Mouse (Mus musculus): ENCODE results near the gene Gpr137. TPM values are rescaled to one million over a fixed set of nuclear protein-coding genes. Genes with fewer than 3 reads are reported as not detected.
"Not testable (repeated sequence)": the region's sequence is repeated elsewhere in the genome, so short reads cannot be mapped to it uniquely, and the experiment has no call there.

The Gpr137 gene
- polyA plus RNA-seq, 1 experiment from 2014 or later = 8.8 TPM

GRCm38 (mm10) chr19:6913036-6913435 is 29.2 kb downstream of the Gpr137 start:
- WGBS (ENCODE audit: insufficient replicate concordance) = 71% methylated on average over 6 of the region's 6 CpGs
- no peaks in the 10 kb centered on the region for H3K27me3 ChIP-seq (replicated peaks)
- H3K9ac ChIP-seq = no peak overlapping the region
- H3K27ac ChIP-seq = peak overlapping the region; percentile 41; the same call in 1 of the 2 replicates
- H3K4me3 ChIP-seq = no peak overlapping the region
- peaks cover 54% of the 10 kb centered on the region for H3K4me1 ChIP-seq
- ATAC-seq = no peak
- H3K36me3 ChIP-seq = peaks cover 36% of the 10 kb centered on the region
- H3K4me2 ChIP-seq = no peak overlapping the region
- no peaks in the 10 kb centered on the region for H3K9me3 ChIP-seq (replicated peaks)

GRCm38 (mm10) chr19:6912205-6912970 is 29.9 kb downstream of the Gpr137 start:
- 85% methylated on average over 15 of the region's 15 CpGs for WGBS (ENCODE audit: insufficient replicate concordance)
- H3K9me3 ChIP-seq (replicated peaks) = no peaks in the 10 kb centered on the region
- H3K27ac ChIP-seq = peak overlapping the region; percentile 46
- H3K4me1 ChIP-seq = peaks cover 61% of the 10 kb centered on the region
- no peak overlapping the region for H3K9ac ChIP-seq
- no peaks in the 10 kb centered on the region for H3K27me3 ChIP-seq (replicated peaks)
- H3K4me3 ChIP-seq = no peak overlapping the region
- peaks cover 39% of the 10 kb centered on the region for H3K36me3 ChIP-seq
- 0 out of 2 replicates have a peak overlapping the region, but pooled peaks have one; percentile 90 for H3K4me2 ChIP-seq
- no peak for ATAC-seq

DNA sequence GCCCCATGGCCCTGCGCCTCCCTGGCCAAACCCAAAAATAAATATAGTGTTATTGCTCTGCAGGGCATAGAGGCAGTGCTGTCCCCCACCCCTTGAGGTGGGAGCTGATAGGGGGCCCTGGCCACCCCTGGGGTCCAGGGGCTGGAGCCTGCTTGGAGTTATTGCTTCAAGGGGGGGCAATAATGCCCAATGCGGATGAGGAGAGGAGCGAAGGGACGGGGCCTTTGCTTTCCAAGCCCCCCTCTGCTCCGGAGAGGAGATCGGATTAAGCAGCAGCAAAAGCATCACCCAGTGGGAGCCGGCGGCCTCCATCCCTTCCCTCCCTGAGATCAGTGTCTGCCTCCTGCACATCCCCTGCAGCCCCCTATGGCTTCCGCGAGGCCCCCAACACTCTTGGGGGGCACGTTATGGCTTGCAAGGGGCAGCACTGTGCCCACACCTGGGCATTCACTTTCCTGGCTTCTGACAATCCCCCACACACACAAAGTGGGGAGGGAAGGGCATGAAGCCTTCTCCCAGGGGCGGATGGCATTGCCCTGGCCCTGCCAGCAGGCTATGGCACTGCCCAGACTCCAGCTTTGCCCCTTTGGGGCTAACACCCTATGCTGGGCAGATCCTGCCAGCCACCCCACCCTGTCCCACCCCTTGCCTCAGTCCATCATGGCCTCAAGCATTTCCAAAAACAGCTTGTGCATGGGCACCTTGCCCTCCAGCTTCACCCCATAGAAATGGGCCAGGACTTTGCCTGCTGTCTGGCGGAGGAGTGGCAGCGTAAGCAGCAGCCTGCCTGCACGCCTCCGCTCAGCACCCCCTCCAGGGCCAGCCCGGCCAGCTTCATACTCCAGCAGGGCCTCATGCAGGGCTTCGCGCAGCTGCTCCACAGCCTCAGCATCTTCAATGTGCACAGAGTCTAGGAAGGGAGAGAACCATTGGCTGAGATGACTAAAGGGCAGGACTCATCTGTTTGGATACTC is 30.9 kb downstream of the Gpr137 start:
- 78% methylated on average over 19 of the region's 19 CpGs for WGBS (ENCODE audit: insufficient replicate concordance)
- H3K9ac ChIP-seq = peak overlapping the region; percentile 82
- peak overlapping the region; percentile 90 for H3K4me2 ChIP-seq
- peak overlapping the region; percentile 67 for H3K27ac ChIP-seq
- H3K4me3 ChIP-seq = peak overlapping the region; percentile 78
- no peaks in the 10 kb centered on the region for H3K9me3 ChIP-seq (replicated peaks)
- ATAC-seq = no peak
- H3K27me3 ChIP-seq (replicated peaks) = no peaks in the 10 kb centered on the region
- peaks cover 56% of the 10 kb centered on the region for H3K4me1 ChIP-seq
- peaks cover 49% of the 10 kb centered on the region for H3K36me3 ChIP-seq

DNA sequence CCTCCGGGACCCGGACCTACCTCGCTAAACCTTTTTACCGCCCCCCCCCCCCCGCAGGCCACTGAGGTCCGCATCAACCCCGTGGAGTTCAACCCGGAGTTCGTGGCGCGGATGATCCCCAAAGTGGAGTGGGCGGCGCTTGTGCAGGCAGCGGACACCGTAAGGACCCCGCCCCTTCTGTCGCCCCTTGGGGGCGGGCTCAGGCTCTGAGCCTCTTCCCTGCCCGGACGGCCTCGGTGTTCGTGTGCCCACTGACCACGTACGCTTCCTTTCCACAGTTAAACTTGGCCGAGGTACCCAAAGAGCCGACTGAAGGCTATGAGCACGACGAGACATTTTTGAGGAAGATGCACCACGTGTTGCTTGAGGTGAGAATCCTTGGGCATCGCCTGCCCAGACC is 32.0 kb downstream of the Gpr137 start:
- Histone ChIP-seq H3K27ac (peak overlapping the region; percentile 98), H3K9ac (peak overlapping the region; percentile 82), H3K4me3 (peak overlapping the region; percentile 78), H3K4me2 (peak overlapping the region; percentile 90), H3K4me1 (peaks cover 46% of the 10 kb centered on the region), H3K36me3 (peaks cover 57% of the 10 kb centered on the region)
- peak; percentile 43 for ATAC-seq
- under 1% methylated on average over 30 of the region's 30 CpGs for WGBS (ENCODE audit: insufficient replicate concordance)
- not testable (repeated sequence) for H3K9me3 ChIP-seq (replicated peaks); H3K27me3 ChIP-seq (replicated peaks)

DNA sequence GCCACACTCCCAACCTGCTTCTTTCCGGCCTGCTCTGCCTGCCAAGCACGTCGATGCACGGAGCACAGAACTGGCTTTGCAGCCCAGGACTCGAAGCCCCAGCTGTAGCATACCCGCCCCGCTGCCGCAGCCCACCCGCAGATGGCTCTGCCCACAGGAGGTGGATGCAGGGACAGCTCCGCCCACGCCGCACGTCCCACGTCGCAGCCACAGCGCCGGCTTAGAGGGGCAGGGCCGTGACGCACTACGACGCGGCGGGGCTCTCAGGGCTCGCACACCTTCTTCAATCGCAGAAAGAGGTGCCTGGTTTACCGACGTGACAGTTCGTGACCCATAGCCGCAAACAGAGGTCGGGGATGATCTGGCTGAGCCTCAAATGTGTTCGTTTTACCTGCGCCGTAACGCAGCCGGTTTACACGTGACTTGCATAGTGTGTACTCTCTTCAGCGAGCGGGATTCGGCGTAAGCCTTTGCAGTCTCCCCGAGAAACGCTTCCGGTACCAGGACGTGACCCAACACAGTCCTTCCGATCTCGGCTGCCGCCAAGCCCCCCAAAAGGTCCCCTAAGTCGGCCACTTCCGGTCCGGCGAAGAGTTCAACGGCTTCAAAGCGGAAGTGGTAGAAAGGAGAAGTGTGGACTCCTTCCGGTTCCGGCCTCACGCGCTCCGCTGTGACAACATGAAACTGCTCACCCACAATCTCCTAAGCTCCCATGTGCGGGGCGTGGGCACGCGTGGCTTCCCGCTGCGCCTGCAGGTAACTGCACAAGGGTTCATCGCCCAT is 32.6 kb downstream of the Gpr137 start, which contains the start of the genes Trmt112 and Prdx5:
TSS of gene Trmt112 (plus strand) at position 192 of the 783 bp plus-strand sequence.
TSS of gene Prdx5 (minus strand) at position 600 of the 783 bp plus-strand sequence.
- WGBS (ENCODE audit: insufficient replicate concordance) = 1% methylated on average over 65 of the region's 65 CpGs
- H3K4me3 ChIP-seq = peak within 1 kb of the TSS; percentile 78
- H3K27me3 ChIP-seq (replicated peaks) = no peaks in the 10 kb centered on the region
- peak within 1 kb of the TSS; percentile 98 for H3K27ac ChIP-seq
- no peaks in the 10 kb centered on the region for H3K9me3 ChIP-seq (replicated peaks)
- peaks cover 41% of the 10 kb centered on the region for H3K4me1 ChIP-seq
- peak; percentile 88 for ATAC-seq
- H3K36me3 ChIP-seq = peaks cover 57% of the 10 kb centered on the region
- peak within 1 kb of the TSS; percentile 90 for H3K4me2 ChIP-seq
- peak within 1 kb of the TSS; percentile 82 for H3K9ac ChIP-seq

GRCm38 (mm10) chr19:6909021-6909420 is 33.3 kb downstream of the Gpr137 start:
- WGBS (ENCODE audit: insufficient replicate concordance) = 5% methylated on average over 11 of the region's 11 CpGs
- H3K36me3 ChIP-seq = peaks cover 53% of the 10 kb centered on the region

GRCm38 (mm10) chr19:6907811-6908540 is 34.3 kb downstream of the Gpr137 start:
- no peak for ATAC-seq
- no peaks in the 10 kb centered on the region for H3K9me3 ChIP-seq (replicated peaks)
- H3K27ac ChIP-seq = peak overlapping the region; percentile 9; the same call in 1 of the 2 replicates
- H3K9ac ChIP-seq = peak overlapping the region; percentile 82
- peaks cover 37% of the 10 kb centered on the region for H3K4me1 ChIP-seq
- peak overlapping the region; percentile 90 for H3K4me2 ChIP-seq
- peaks cover 42% of the 10 kb centered on the region for H3K36me3 ChIP-seq
- 76% methylated on average over 7 of the region's 7 CpGs for WGBS (ENCODE audit: insufficient replicate concordance)
- H3K27me3 ChIP-seq (replicated peaks) = no peaks in the 10 kb centered on the region
- peak overlapping the region; percentile 78 for H3K4me3 ChIP-seq

More at GRCm38 (mm10) chr19:6909021-6909420, 33.3 kb downstream of the Gpr137 start:
- Histone ChIP-seq H3K27ac (peak overlapping the region; percentile 98), H3K9me3 (replicated peaks) (no peaks in the 10 kb centered on the region), H3K4me3 (peak overlapping the region; percentile 78), H3K4me2 (peak overlapping the region; percentile 90), H3K9ac (peak overlapping the region; percentile 82), H3K4me1 (peaks cover 39% of the 10 kb centered on the region), H3K27me3 (replicated peaks) (no peaks in the 10 kb centered on the region)
- ATAC-seq = no peak

- Histone ChIP-seq H3K27me3 (replicated peaks) (no peaks in the 10 kb centered on the region), H3K27ac (no peak overlapping the region), H3K9ac (no peak overlapping the region), H3K9me3 (replicated peaks) (no peaks in the 10 kb centered on the region), H3K4me1 (peaks cover 33% of the 10 kb centered on the region), H3K4me2 (no peak overlapping the region), H3K4me3 (no peak overlapping the region), H3K36me3 (peaks cover 33% of the 10 kb centered on the region)
- ATAC-seq = no peak
- WGBS (ENCODE audit: insufficient replicate concordance) = 79% methylated on average over 8 of the region's 8 CpGs
Observed at GRCm38 (mm10) chr19:6907094-6907493, 35.2 kb downstream of the Gpr137 start.

- Histone ChIP-seq H3K27me3 (replicated peaks) (no peaks in the 10 kb centered on the region), H3K9me3 (replicated peaks) (no peaks in the 10 kb centered on the region), H3K4me2 (no peak overlapping the region), H3K4me1 (peaks cover 24% of the 10 kb centered on the region), H3K4me3 (no peak overlapping the region), H3K36me3 (peaks cover 24% of the 10 kb centered on the region), H3K27ac (no peak overlapping the region), H3K9ac (no peak overlapping the region)
- no peak for ATAC-seq
- 75% methylated on average over 3 of the region's 3 CpGs for WGBS (ENCODE audit: insufficient replicate concordance)
Observed at GRCm38 (mm10) chr19:6906199-6906598, 36.1 kb downstream of the Gpr137 start.

DNA sequence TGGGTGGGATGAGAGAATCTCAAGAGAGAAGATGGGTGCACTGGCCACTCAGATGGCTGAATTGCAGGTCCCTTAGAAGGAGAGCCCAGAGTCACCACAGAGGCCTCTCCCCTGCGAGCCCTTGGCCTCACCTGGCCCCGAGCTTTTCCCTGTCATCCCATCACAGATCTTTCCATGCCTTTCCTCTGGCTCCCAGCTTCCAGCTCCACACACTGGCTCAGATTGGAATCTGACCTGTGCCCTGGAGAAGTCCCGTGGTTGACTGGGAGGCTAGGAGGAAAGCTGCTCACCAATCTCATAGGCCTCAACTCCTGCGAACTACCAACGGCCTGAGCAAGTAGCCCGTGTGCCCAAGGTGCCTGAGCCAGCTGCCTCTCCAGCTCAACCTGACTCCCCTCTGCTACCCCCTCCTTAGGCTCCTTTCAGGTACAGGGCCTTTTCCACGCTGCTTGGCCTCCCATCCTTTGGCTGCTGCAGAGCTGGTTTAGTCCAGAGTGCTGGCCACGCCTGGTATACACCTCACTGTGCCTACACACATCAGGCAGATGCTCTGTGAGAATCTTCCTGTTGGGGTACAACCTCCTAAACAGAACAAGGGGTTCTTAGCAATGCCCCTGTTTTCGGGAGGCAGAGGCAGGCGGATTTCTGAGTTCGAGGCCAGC is 36.7 kb downstream of the Gpr137 start:
- 79% methylated on average over 11 of the region's 11 CpGs for WGBS (ENCODE audit: insufficient replicate concordance)
- Histone ChIP-seq H3K4me1 (peaks cover 19% of the 10 kb centered on the region), H3K27me3 (replicated peaks) (no peaks in the 10 kb centered on the region), H3K9ac (no peak overlapping the region), H3K4me2 (no peak overlapping the region), H3K4me3 (no peak overlapping the region), H3K27ac (no peak overlapping the region), H3K9me3 (replicated peaks) (no peaks in the 10 kb centered on the region), H3K36me3 (peaks cover 21% of the 10 kb centered on the region)
- ATAC-seq = no peak
